Mouse (Mus musculus) liver, postnatal 0 days (tissue): ENCODE data around the gene Rflna.
A peak's percentile ranks its signal among the peaks of the same experiment; 100 is the strongest.

Source experiments
- CTCF ChIP-seq: sonication (generic); IDR thresholded peaks from 2 replicates; pipeline ENCODE4 v1.5.1; 2016; ENCODE audit warnings: antibody characterized with exemption, low read depth
- EP300 ChIP-seq: IDR thresholded peaks from 2 replicates; pipeline ENCODE4 v1.6.1; 2016; ENCODE audit warnings: antibody characterized with exemption, low read depth, mild to moderate bottlenecking

DNA sequence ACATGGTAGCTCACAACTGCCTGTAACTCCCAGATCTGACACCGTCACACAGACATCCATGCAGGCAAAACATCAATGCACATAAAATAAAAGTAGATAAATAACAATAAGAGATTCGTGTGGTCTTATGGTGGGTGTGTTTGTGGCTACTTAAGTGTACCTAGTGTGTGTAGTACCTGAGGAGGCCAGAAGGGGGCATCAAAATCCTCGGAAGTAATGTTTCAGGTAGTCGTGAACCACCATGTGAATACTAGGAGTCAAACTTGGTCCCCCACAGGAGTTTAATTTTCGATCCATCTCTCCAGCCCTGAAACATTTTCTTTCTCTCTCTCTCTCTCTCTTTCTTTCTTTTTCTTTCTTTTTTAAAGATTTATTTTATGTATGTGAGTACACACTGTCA, 16.8 kb upstream of the Rflna start:
- TF ChIP-seq EP300 (no peak), CTCF (peak; percentile 48)
